Mouse (Mus musculus) MEL (cell line): ENCODE measurements around the gene Pla2g2f.

Experiments used
- BHLHE40 ChIP-seq: IDR thresholded peaks from 2 replicates; pipeline ENCODE4 v1.6.1; 2012; ENCODE audit warnings: low read depth, mild to moderate bottlenecking, inconsistent platforms, low read length, improper control_type of control experiment, borderline replicate concordance
- CHD1 ChIP-seq: IDR thresholded peaks from 2 replicates; pipeline ENCODE4 v1.6.1; 2012; ENCODE audit warnings: low read depth, mild to moderate bottlenecking, inconsistent platforms, low read length, improper control_type of control experiment
- CTCF ChIP-seq, 3 experiments: IDR thresholded peaks in 2 of 3; conservative IDR thresholded peaks in 1 of 3; 2 replicates each; pipeline ENCODE4 v1.5.1; 2011 to 2012; ENCODE audit warnings: low read length in 3 of 3, low read depth in 2 of 3, mild to moderate bottlenecking in 2 of 3, improper control_type of control experiment in 1 of 3, inconsistent platforms in 1 of 3, mixed read lengths in 1 of 3, moderate library complexity in 1 of 3; ENCODE audit not compliant: control insufficient read depth in 1 of 3, insufficient read depth in 1 of 3, poor library complexity in 1 of 3, severe bottlenecking in 1 of 3
- EP300 ChIP-seq, 2 experiments: IDR thresholded peaks; 2 replicates each; pipeline ENCODE4 v1.6.1; 2011; ENCODE audit warnings: improper control_type of control experiment in 2 of 2, low read length in 2 of 2, low read depth in 1 of 2, mild to moderate bottlenecking in 1 of 2
- JUND ChIP-seq: IDR thresholded peaks from 2 replicates; pipeline ENCODE4 v1.6.1; 2011; ENCODE audit warnings: low read depth, mild to moderate bottlenecking, improper control_type of control experiment, low read length
- KAT2A ChIP-seq: conservative IDR thresholded peaks from 2 replicates; pipeline ENCODE4 v1.6.1; 2012; ENCODE audit warnings: low read depth, low read length, improper control_type of control experiment, inconsistent platforms
- MAFK ChIP-seq: IDR thresholded peaks from 2 replicates; pipeline ENCODE4 v1.6.1; 2011; ENCODE audit warnings: low read depth, mild to moderate bottlenecking, low read length, improper control_type of control experiment, borderline replicate concordance
- MYB ChIP-seq: IDR thresholded peaks from 2 replicates; pipeline ENCODE4 v1.6.1; 2011; ENCODE audit warnings: mild to moderate bottlenecking, low read depth, low read length, improper control_type of control experiment
- POLR2A ChIP-seq, 2 experiments: IDR thresholded peaks; 2 replicates each; pipeline ENCODE4 v1.6.1; 2011 to 2012; ENCODE audit warnings: low read length in 2 of 2, mild to moderate bottlenecking in 2 of 2, control low read depth in 1 of 2, improper control_type of control experiment in 1 of 2, low read depth in 1 of 2, moderate library complexity in 1 of 2; ENCODE audit not compliant: control insufficient read depth in 1 of 2, insufficient read depth in 1 of 2, poor library complexity in 1 of 2
- RCOR1 ChIP-seq: IDR thresholded peaks from 2 replicates; pipeline ENCODE4 v1.6.1; 2012; ENCODE audit warnings: low read depth, mild to moderate bottlenecking, inconsistent platforms, low read length, improper control_type of control experiment
- UBTF ChIP-seq: IDR thresholded peaks from 2 replicates; pipeline ENCODE4 v1.6.1; 2012; ENCODE audit warnings: low read depth, mild to moderate bottlenecking, inconsistent platforms, low read length, improper control_type of control experiment, moderate library complexity, borderline replicate concordance; ENCODE audit not compliant: insufficient read depth

GRCm38 (mm10) chr4:138755439-138755838 lies 2.0 kb downstream of the Pla2g2f start:
- no peak for TF ChIP-seq MAFK
- no peak for TF ChIP-seq BHLHE40
- no peak for TF ChIP-seq POLR2A (IDR thresholded peaks at IDR 0.05; ENCODE audit: control insufficient read depth in 1 of 2, insufficient read depth in 1 of 2, low read depth in 1 of 2, low read length in 2 of 2, poor library complexity in 1 of 2)
- TF ChIP-seq UBTF, result no peak
- TF ChIP-seq MYB, result no peak
- no peak for TF ChIP-seq EP300 (IDR thresholded peaks at IDR 0.05; ENCODE audit: low read depth in 1 of 2, low read length in 2 of 2)
- no peak for TF ChIP-seq CTCF (IDR thresholded peaks at IDR 0.05 in 2 of 3, conservative IDR thresholded peaks at IDR 0.05 in 1 of 3; ENCODE audit: control insufficient read depth in 1 of 3, insufficient read depth in 1 of 3, low read depth in 2 of 3, low read length in 3 of 3, poor library complexity in 1 of 3, severe bottlenecking in 1 of 3)
- TF ChIP-seq RCOR1, result no peak
- no peak for TF ChIP-seq JUND
- no peak for TF ChIP-seq CHD1
- no peak for TF ChIP-seq KAT2A
